8 mouse cellular contexts compared by ENCODE assay signal in genomic region chr3:88071783-88072182, GRCm38 (mm10). TPM values are rescaled to one million over a fixed set of nuclear protein-coding genes. Genes with fewer than 3 reads are reported as not detected.
DNase-seq lines count a peak whose midpoint lies in the region; ATAC-seq and TF ChIP-seq lines count a peak whose summit lies in the region.

No protein-coding gene starts in this region.

- WGBS in hindbrain, embryonic 13.5 days = 3% methylated on average over 5 of the region's 5 CpGs

- DNase-seq in Patski (ENCODE audit: low read depth, low spot score) = no peak
- DNase-seq in cerebellum, adult 9-11 months = peak; percentile 82
- peak; percentile 75 to 84 for DNase-seq in frontal cortex, postnatal 10 days (ENCODE audit: low spot score in 2 of 2)
- peak; percentile 95 to 96 for DNase-seq in layer of hippocampus, postnatal 10 days (ENCODE audit: low spot score in 2 of 2)
- peak; percentile 86 for DNase-seq in lung, postnatal 25 days (ENCODE audit: low spot score)
- peak; percentile 87 for DNase-seq in retina, postnatal 1 day
- peak; percentile 77 to 82 for DNase-seq in thymus, postnatal 36 days

- CTCF ChIA-PET in Patski (lab: Charles Lee) = interaction anchor here (1.0 to 8.5 kb wide), 19 partner anchors 9 to 152 kb away, joined by 3 to 67 read pairs (median 3); partner anchors contain the start of genes Bcan, Gpatch4, Hapln2 and Iqgap3

- no peaks in the 10 kb centered on the region for H3K9me3 ChIP-seq in hindbrain, embryonic 13.5 days

- H3K4me1 ChIP-seq in hindbrain, embryonic 13.5 days (replicated peaks) = no peaks in the 10 kb centered on the region

- POLR2A ChIA-PET in Patski (lab: Charles Lee) = interaction anchor here (1.0 kb wide), 1 partner anchor 131 kb away, joined by 3 read pairs; no protein-coding TSS in a partner anchor

- in situ Hi-C loops in Patski (cut with MboI; ENCODE audit: low pct_unique_long_range_greater_than_20kb) = loop anchor here (10.0 kb wide), 1 partner anchor 137 kb away; the partner anchor contains the start of genes Isg20l2 and Rrnad1

- TF ChIP-seq CTCF in Patski (IDR thresholded peaks at IDR 0.05) = no peak

- H3K27ac ChIP-seq in hindbrain, embryonic 13.5 days = no peak overlapping the region

- no peak overlapping the region for H3K4me3 ChIP-seq in hindbrain, embryonic 13.5 days

- peak; percentile 61 for ATAC-seq in Patski
- ATAC-seq in hindbrain, embryonic 13.5 days (ENCODE audit: low FRiP score) = peak; percentile 79

- no peaks in the 10 kb centered on the region for H3K36me3 ChIP-seq in hindbrain, embryonic 13.5 days

- no peak overlapping the region for H3K9ac ChIP-seq in hindbrain, embryonic 13.5 days

- peaks cover 4% of the 10 kb centered on the region for H3K27me3 ChIP-seq in Patski
- peaks cover 25% of the 10 kb centered on the region for H3K27me3 ChIP-seq in hindbrain, embryonic 13.5 days

- H3K4me2 ChIP-seq in hindbrain, embryonic 13.5 days = no peak overlapping the region

RNA-seq across cellular contexts. Expression of gene Ttc24, which starts 6.3 kb away (rescaled TPM):
- not detected for polyA plus RNA-seq in Patski (2021)
- polyA plus RNA-seq in hindbrain, embryonic 13.5 days (2015; fragmentation: Nextera tagmentation; extraction: Ambion mirVana) = not detected in 2 replicates
- not detected for total RNA-seq in layer of hippocampus, postnatal 10 days (2021)

RNA-seq across cellular contexts. Expression of gene Iqgap3, which starts 10.0 kb away (rescaled TPM):
- 55.8 TPM for polyA plus RNA-seq in Patski (2021)
- polyA plus RNA-seq in hindbrain, embryonic 13.5 days (2015; fragmentation: Nextera tagmentation; extraction: Ambion mirVana) = 3.2 and 3.6 TPM in 2 replicates
- total RNA-seq in layer of hippocampus, postnatal 10 days (2021) = 1 to 10 TPM; 2.1 to 2.3 TPM

RNA-seq across cellular contexts. Expression of gene Naxe, which starts 13.5 kb away (rescaled TPM):
- polyA plus RNA-seq in Patski (2021) = 198 TPM
- 151 and 163 TPM in 2 replicates for polyA plus RNA-seq in hindbrain, embryonic 13.5 days (2015; fragmentation: Nextera tagmentation; extraction: Ambion mirVana)
- 10 to 100 TPM; 68.4 to 70.1 TPM for total RNA-seq in layer of hippocampus, postnatal 10 days (2021)

RNA-seq across cellular contexts. Expression of gene Gpatch4, which starts 28.9 kb away (rescaled TPM):
- polyA plus RNA-seq in Patski (2021) = 32.8 TPM
- 27.4 and 30.6 TPM in 2 replicates for polyA plus RNA-seq in hindbrain, embryonic 13.5 days (2015; fragmentation: Nextera tagmentation; extraction: Ambion mirVana)
- 10 to 100 TPM; 20.9 to 27.1 TPM for total RNA-seq in layer of hippocampus, postnatal 10 days (2021)

RNA-seq across cellular contexts. Expression of gene Hapln2, which starts 44.4 kb away (rescaled TPM):
- polyA plus RNA-seq in Patski (2021) = 0.32 TPM
- polyA plus RNA-seq in hindbrain, embryonic 13.5 days (2015; fragmentation: Nextera tagmentation; extraction: Ambion mirVana) = 0.47 and 0.56 TPM in 2 replicates
- 1 to 10 TPM in 1 of 2 experiments, under 1 TPM in 1; 0.42 to 1.0 TPM for total RNA-seq in layer of hippocampus, postnatal 10 days (2021)

Comparison
In these comparisons a context has a peak if more than half of its experiments do, and no peak if none do; other contexts are left out.
1. RNA of gene Iqgap3, which starts 10.0 kb away (polyA plus RNA-seq): 55.8 TPM in Patski (single experiment); 3.2 to 3.6 TPM in hindbrain, embryonic 13.5 days; every median in the first group is over 10 times any median in the second.